Mouse (Mus musculus) layer of hippocampus, postnatal 10 days (tissue): ENCODE data around the gene Rnf224. TPM values are rescaled to one million over a fixed set of nuclear protein-coding genes. Genes with fewer than 3 reads are reported as not detected.

ENCODE experiments used
- DNase-seq, 2 experiments: peaks; one replicate each; pipeline ENCODE4 v3.0.0; 2021; ENCODE audit warnings: low spot score in 2 of 2
- total RNA-seq, 2 experiments: library from RNA; stranded (reverse); gene quantifications; 2 replicates each; pipeline ENCODE4 v1.2.3; 2021

Rnf224 gene
- total RNA-seq, 2 experiments from 2014 or later, result not detected

DNA sequence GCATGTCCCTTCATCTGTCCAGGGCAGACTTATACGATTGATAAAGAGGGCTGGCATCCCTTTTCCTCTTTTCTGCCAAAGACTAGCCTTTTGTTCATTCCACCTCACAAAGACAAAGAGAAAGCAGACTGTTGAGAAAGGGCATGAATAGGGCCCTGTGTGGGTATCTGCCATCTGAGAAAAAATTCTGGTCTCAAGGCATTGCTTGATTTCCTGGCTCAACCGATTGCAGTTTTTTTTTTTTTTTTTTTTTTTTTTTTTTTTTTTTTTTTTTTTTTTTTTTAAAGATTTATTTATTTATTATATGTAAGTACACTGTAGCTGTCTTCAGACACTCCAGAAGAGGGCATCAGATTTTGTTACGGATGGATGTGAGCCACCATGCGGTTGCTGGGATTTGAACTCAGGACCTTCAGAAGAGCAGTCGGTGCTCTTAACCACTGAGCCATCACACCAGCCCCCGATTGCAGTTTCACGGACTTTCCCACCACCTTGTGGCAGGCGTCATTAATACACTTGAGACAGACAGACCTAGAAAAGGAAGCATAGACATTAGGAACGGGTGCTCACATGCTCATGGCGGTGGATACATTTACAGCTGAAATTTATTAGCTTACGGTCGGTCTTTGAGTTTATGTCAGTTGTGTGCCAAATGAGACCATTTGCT, 20.0 kb upstream of the Rnf224 start:
- DNase-seq, result peak in 1 of 2 experiments; percentile 52

DNA sequence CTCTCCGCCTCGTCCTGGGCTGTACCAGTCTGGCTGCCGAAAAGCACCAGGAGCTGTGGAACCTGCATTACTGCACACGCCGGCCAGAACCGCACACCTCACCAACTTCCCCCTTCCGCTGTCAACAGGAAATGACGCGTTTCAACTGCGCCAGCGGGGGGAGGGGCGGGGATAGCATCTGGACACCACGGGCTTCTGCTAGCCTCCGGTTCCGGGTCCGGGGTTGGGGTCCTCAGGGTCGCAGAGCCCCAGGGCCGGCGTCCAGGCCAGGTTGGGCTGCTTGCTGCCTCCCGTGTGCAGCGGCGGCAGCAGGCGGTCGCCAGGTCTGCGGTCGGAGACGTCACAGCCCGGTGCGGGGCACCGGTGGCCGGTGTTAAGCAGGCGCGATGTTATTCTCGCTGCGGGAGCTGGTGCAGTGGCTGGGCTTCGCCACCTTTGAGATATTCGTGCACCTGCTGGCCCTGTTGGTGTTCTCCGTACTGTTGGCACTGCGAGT, 18.7 kb upstream of the Rnf224 start, which contains the start of gene Tmem203:
Gene Tmem203 (plus strand): TSS at position 156 of the 496 bp plus-strand sequence.
- peak; percentile 86 to 89 for DNase-seq

GRCm38 (mm10) chr2:25252331-25252730, 15.7 kb upstream of the Rnf224 start:
- DNase-seq, result no peak

GRCm38 (mm10) chr2:25246183-25247072, 9.8 kb upstream of the Rnf224 start, which contains the start of gene AL732309.1:
Gene AL732309.1, minus strand, starts transcription at chr2:25246863.
- no peak for DNase-seq

GRCm38 (mm10) chr2:25244144-25244543, 7.6 kb upstream of the Rnf224 start:
- no peak for DNase-seq

DNA sequence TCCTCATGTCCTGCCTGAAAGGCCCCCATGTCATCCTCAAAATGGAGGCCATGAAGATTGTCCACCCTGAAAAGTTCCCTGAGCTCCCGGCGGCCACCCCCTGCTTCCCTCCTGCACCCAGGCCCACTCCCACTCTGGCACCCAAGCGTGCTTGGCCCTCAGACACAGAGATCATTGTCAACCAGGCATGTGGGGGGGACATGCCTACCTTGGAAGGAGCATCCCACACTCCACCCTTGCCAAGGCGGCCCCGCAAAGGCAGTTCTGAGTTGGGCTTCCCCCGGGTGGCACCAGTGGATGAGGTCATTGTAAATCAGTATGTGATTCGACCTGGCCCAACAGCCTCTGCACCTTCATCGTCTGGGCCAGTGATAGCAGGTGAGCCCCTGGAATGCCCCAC, 6.8 kb upstream of the Rnf224 start:
- no peak for DNase-seq

DNA sequence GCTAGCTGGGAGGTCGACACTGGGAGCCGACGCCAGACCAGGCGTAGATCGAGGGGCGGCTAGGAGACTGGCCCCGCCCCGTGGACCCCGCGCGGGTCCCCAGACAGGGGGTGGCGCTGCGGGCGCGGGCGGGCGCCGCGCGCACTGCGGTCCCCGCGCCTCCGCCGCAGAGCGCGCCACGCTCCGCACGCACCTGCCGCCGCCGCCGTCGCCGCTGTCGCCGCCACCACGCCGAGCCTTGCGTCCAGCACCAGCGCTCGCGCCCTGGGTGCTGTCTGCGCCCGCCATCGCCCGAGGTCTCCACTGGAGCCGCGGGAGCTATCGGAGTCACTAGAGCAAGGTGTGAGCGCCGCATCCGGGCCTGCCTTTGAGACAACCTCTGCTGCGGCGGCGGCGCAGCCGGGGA, 5.5 kb upstream of the Rnf224 start, which contains the start of the genes Rnf208 and Cysrt1:
Gene Rnf208 (plus strand): TSS at position 155 of the 406 bp plus-strand sequence.
Gene Cysrt1 (minus strand): TSS at position 352 of the 406 bp plus-strand sequence.
- DNase-seq, result peak; percentile 35 to 60

DNA sequence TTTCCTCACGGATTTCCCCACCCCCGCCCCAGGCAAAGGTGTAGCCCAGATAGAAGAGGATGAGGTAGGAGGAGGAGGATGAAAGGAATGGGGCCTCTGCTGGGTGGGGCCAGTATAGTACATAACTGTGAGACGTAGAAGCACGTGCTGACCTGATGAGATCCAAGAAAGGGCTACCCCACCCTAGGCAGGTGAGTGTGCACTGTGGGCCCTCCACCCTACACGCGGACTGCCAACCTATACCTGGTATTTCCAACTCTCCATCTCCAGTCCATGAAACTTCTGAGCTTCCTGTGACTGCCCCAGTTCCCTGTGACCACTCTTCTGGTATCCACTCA, 4.8 kb upstream of the Rnf224 start:
- no peak for DNase-seq

DNA sequence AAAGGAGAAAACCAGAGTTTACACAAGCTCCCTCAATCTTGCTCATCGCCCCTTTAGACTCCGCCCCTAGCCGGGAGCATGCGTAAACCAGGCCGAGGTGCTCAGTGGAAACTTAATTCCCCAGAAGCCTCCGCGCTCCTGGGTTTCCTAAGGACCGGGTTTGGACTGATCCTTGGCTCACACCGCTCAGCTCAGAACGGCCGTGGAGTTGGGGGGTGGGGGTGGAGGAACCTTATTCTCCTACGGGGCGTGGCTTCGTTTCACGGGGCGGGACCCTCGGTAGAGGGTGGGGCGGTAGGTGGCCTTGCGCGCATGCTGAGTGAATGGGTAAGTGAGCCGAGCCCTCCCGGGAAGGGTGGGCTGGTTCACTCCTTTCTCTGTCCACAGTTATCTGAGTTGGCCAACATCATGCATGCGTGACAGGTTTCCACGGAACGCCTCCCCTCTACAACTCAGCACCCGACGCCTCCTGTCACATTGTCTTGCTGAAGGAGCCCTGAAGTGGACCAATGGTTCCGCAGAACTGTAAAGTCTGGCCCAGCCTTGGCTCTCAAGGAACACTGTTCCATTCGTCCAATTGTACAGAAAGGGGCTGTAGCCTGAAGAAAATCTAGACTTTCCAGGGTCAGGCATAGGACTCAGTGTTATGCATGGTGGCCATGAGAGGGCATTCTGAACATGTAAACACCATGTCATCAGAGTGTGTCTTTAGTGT, 4.3 kb upstream of the Rnf224 start:
- DNase-seq, result peak; percentile 46 to 66

DNA sequence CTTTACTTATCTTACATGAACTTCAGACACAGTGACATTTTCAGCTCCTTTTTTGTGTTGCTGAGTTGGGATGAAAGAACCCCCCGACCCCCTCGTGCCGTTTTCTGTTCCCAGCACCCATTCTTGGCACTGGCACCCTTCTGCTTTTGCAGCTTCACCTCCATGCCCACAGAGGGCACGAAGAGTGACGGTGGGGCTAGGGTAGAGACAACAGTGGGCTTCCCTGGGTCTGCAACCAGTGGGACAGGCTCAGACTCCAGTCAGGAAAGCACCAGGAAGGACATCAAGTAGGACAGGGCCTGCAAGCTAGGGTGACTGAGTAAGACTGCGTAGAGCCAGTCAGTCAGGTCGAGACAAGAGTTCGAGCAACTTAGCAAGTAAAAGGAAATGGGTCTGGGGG, 3.7 kb upstream of the Rnf224 start:
- no peak for DNase-seq

GRCm38 (mm10) chr2:25239766-25240165, 3.2 kb upstream of the Rnf224 start:
- no peak for DNase-seq

GRCm38 (mm10) chr2:25238106-25238505, 1.5 kb upstream of the Rnf224 start:
- no peak for DNase-seq

- no peak for DNase-seq
Measured at GRCm38 (mm10) chr2:25237522-25237921, 935 bp upstream of the Rnf224 start.

GRCm38 (mm10) chr2:25234551-25235220, 1.9 kb downstream of the Rnf224 start:
- DNase-seq, result no peak

DNA sequence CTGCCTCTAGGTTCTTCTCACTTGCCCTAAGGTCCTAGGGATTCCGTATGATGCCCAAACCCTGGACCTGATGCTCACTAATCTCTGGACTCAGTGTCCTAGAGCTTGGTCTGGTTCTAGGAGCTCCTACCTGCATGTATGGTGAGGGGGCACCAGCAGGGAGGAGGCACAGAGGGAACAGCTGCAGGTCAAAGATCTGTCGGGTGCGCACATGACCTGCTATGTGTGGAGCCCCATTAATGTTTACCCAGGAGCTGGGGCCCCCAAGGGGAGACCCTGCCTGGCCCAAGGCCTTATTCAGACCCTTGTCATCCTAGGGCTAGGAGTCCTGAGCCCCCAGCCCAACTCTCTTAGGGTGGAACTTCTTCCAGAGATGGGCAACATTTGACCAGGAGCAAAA, 2.5 kb downstream of the Rnf224 start, which contains the start of gene Slc34a3:
Gene Slc34a3 (minus strand): TSS at position 315 of the 400 bp plus-strand sequence.
- no peak for DNase-seq

- DNase-seq, result no peak
Measured at GRCm38 (mm10) chr2:25233421-25233820, 3.2 kb downstream of the Rnf224 start.

DNA sequence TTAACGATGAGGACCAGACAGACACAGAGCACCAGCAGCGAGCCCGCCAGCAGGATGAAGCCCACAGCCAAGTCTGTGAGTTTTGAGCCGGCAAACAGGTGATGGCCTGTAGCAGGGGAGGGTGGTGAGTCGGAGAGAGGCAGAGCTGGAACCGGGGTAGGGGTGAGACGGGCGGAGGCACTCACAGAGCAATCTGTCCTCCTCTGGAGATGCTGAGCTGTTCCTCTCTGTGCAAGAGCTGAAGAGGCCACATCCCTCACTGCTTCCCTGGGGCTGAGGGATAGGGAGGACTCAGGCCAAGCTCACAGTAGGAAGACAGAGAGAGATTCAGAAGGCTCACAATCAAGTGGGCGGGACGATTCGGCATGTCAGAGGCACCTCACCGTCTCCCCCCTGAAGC, 5.5 kb downstream of the Rnf224 start:
- DNase-seq, result no peak

DNA sequence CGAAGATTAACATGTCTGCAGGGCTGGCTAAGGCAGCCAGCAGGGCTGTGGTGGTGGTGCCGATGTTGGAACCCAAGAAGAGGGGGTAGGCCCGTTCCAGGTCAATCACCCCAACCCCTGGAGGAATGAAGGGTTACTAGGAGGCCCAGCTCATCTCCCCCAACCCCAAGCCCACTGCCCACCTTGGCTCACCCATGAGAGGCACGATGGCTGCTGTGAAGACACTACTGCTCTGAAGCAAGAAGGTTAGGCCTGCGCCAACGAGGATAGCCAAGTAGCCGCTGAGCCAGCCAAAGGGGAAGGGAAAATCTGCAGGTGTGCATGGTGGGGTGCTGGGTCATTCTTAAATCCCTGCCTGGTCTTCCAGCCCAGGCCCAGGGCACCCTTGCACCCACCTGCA, 6.0 kb downstream of the Rnf224 start:
- DNase-seq, result no peak

DNA sequence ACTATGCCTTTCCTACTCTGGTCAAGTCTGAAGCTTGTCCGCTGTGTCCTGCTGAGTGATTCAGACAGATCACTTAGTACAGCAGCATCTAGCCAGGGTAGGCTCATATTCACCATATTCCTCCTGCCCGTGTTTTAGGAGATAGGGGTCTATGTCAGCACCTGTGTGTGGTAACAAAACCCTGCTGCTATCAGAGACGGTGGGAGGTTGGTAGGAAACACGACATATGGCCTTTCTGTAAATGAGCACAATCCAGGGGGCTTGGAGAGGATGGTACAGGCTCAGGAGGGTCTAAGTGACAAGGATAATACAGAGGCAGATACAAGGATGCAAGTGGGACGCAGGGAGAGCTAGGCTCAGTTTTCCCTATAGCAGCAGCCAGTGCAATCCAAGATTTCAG, 7.0 kb downstream of the Rnf224 start:
- DNase-seq, result no peak

DNA sequence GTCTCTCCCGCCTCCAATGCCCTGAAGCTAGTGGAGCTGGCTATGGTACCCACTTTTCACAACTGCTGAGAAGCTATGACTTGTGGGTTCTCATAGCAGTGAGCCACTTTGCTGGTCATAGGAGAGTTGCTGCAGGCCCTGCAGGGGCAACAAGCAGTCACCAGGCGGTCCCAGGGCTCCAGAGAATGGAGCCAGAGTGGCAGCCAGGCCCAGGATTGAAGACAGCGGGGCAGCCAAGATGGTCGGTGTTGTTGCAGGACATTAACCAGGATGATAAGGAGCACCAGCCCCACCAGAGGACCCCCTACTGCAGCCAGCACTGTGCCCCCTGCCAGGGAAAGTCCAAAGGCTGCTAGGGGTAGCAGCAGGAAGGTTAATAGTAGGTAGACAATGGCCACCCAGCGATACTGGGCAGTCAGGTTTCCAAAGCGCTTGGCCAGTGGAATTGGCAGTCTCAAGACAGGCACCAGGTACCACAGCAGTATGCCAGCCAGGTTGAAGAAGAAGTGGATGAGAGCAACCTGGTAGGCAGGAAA, 7.5 kb downstream of the Rnf224 start:
- DNase-seq, result no peak
